Mouse (Mus musculus): Measurements from ENCODE around the gene 4931440F15Rik. TPM values are rescaled to one million over a fixed set of nuclear protein-coding genes. Genes with fewer than 3 reads are reported as not detected.

4931440F15Rik gene
- polyA plus RNA-seq, 1 experiment from 2014 or later: 0.04 TPM

DNA sequence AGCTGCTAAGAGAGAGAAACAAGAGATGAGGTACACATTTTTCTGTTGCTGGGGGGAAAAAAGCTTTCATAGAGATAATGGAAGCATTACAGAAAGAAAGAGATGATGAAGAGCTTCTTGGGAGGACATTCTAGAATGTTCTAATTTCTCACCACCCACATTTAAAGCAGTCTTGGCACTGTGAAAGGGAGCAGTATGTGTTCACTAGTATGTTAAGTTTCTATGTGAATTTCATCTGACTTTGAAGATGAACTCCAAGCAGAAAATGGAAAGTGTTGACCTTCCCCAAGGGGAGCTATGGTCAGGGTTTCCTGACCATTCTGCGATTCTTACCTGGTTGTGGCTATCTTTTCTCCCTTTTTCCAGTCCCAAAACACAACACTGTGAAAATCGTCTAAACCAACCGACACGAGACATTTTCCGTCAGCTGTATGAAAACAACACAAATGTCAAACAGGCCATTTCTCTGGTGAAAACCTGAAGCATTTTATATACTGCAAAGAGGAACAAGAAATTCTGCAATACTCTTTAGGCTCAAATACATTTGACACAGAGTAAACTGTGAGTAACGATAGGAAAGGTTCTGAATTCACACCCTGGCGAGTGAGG, 16.4 kb downstream of the 4931440F15Rik start:
- Histone ChIP-seq H3K27me3 (ENCODE audit: control insufficient read depth, insufficient read depth, low read length) (no peaks in the 10 kb centered on the region), H3K9ac (ENCODE audit: low read length) (no peak overlapping the region), H3K4me1 (ENCODE audit: control insufficient read depth, insufficient read depth, low read length) (no peaks in the 10 kb centered on the region; the same call in 1 of the 2 replicates), H3K4me3 (replicated peaks; ENCODE audit: low read length) (no peak overlapping the region), H3K9me3 (replicated peaks; ENCODE audit: control insufficient read depth, low read length) (no peaks in the 10 kb centered on the region), H3K4me2 (ENCODE audit: low read depth, low read length) (no peak overlapping the region), H3K27ac (ENCODE audit: low read length) (no peak overlapping the region), H3K36me3 (ENCODE audit: control insufficient read depth, insufficient read depth, low read length) (no peaks in the 10 kb centered on the region)
- WGBS: 67% methylated on average over 7 of the region's 7 CpGs
- no peak; the same call in 1 of the 2 replicates for ATAC-seq (ENCODE audit: insufficient read depth, low FRiP score)

DNA sequence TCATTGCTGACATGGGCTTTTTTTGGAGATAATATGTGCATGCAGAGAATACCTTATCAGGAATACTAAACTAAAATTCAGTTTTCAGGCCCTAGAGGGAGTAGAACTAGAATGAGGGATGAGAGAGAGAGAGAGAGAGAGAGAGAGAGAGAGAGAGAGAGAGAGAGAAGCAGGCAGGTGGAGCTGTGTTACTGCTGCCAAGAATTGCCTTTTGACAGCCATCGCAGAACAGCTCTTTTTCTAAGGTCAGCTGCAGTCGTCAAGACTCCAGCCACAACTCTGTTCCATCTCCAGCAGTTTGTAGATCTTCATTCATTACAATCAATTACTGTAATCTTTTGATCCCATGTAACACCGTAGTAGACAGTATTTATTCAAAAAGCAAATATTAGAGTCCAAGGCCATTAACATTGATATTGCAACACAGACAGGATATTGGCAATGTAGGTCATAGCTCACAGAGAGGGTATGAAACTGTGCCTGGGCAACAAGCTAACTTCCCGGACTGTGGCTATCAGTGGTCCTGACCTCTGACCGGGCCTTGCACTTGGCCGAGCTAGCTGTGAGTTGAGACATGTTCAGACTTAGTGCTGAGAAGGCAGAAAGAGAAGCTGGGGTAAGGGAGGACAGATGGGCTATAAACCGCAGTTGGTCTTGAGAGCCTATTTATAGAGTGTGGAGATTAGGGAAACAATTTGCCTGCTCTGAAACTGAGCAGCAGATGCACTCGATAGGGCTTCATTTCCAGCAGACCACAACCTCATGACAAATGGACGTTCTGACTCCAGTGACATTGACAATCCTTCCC, 17.1 kb downstream of the 4931440F15Rik start:
- Histone ChIP-seq H3K4me3 (replicated peaks; ENCODE audit: low read length) (no peak overlapping the region), H3K4me2 (ENCODE audit: low read depth, low read length) (no peak overlapping the region), H3K9me3 (replicated peaks; ENCODE audit: control insufficient read depth, low read length) (no peaks in the 10 kb centered on the region), H3K36me3 (ENCODE audit: control insufficient read depth, insufficient read depth, low read length) (no peaks in the 10 kb centered on the region), H3K4me1 (ENCODE audit: control insufficient read depth, insufficient read depth, low read length) (no peaks in the 10 kb centered on the region; the same call in 1 of the 2 replicates), H3K9ac (ENCODE audit: low read length) (no peak overlapping the region), H3K27me3 (ENCODE audit: control insufficient read depth, insufficient read depth, low read length) (no peaks in the 10 kb centered on the region), H3K27ac (ENCODE audit: low read length) (no peak overlapping the region)
- 27% methylated on average over 9 of the region's 9 CpGs for WGBS
- ATAC-seq (ENCODE audit: insufficient read depth, low FRiP score): peak; percentile 74

DNA sequence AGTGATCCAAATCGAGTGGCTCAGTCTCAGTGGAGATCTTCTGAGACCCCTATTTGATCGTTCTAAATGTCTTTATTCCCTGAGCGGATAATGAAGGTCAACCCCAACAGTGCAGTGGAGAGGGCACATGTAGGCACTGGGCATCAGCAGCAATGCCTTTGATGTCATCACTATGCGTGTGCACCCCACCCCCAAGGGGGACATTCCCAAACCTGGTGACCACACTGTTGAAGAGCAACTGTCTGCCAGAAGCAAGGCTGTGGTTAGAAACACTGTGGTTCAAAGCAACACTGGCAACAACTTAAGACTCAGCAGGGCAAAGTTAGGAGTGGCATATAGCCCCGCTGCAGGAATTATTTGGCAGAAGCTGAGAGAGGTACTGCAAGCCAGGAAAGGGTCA, 18.1 kb downstream of the 4931440F15Rik start:
- WGBS: 89% methylated on average over 5 of the region's 5 CpGs
- no peak overlapping the region for H3K9ac ChIP-seq (ENCODE audit: low read length)
- no peak overlapping the region for H3K4me3 ChIP-seq (replicated peaks; ENCODE audit: low read length)
- H3K27ac ChIP-seq (ENCODE audit: low read length): no peak overlapping the region
- H3K36me3 ChIP-seq (ENCODE audit: control insufficient read depth, insufficient read depth, low read length): no peaks in the 10 kb centered on the region
- no peaks in the 10 kb centered on the region; the same call in 1 of the 2 replicates for H3K4me1 ChIP-seq (ENCODE audit: control insufficient read depth, insufficient read depth, low read length)
- no peak overlapping the region for H3K4me2 ChIP-seq (ENCODE audit: low read depth, low read length)
- ATAC-seq (ENCODE audit: insufficient read depth, low FRiP score): no peak
- H3K27me3 ChIP-seq (ENCODE audit: control insufficient read depth, insufficient read depth, low read length): no peaks in the 10 kb centered on the region
- no peaks in the 10 kb centered on the region for H3K9me3 ChIP-seq (replicated peaks; ENCODE audit: control insufficient read depth, low read length)

DNA sequence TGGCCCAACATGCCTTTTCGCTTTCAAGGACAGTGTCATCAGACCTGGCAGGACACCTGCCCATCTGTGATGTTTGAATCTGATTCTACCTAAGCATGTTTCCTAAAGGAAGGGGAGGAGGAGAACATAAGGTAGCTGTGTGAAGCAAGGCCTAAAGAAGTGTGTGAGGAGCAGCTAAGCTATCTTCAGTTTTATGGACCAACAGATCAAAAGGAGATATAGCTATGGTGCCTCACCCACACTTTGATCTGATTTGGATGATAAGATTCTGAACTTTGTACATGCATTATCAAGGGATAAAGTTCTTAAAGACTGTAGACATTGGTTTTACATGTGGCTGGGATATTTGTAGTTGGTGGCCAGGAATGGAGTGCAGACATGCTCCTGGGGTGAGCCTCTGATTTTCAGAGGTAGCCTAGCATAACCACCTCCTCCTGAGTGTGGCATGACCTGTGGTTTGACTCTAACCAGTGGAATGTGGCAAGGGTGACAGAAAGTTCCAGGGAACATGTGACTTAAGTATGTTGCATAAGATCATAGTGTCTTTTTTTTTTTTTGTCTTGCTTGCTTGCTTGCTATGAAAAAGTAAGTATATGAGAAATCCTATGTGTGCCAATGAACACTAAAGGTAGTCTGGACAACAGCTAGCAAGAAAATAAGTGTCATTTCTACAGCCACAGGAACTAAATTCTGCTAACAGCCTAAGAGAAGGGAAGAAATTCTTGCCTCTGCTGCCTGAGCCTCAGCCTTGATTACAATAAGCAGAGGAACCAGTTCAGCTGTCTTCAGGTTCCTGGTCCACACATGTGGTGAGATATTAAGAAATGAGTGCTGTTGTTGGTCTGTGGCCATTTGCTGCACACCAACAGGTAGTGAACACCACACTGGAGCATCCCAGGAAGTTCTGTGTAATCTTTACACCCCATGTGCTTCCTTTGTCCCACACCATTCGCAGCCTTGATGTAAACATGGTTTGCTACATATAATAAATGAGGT, 23.7 kb downstream of the 4931440F15Rik start:
- 70% methylated on average over 2 of the region's 2 CpGs for WGBS
- Histone ChIP-seq H3K4me2 (ENCODE audit: low read depth, low read length) (no peak overlapping the region), H3K27ac (ENCODE audit: low read length) (no peak overlapping the region), H3K9ac (ENCODE audit: low read length) (no peak overlapping the region), H3K4me3 (replicated peaks; ENCODE audit: low read length) (no peak overlapping the region), H3K36me3 (ENCODE audit: control insufficient read depth, insufficient read depth, low read length) (no peaks in the 10 kb centered on the region), H3K4me1 (ENCODE audit: control insufficient read depth, insufficient read depth, low read length) (no peaks in the 10 kb centered on the region), H3K9me3 (replicated peaks; ENCODE audit: control insufficient read depth, low read length) (no peaks in the 10 kb centered on the region), H3K27me3 (ENCODE audit: control insufficient read depth, insufficient read depth, low read length) (no peaks in the 10 kb centered on the region)
- ATAC-seq (ENCODE audit: insufficient read depth, low FRiP score): no peak

DNA sequence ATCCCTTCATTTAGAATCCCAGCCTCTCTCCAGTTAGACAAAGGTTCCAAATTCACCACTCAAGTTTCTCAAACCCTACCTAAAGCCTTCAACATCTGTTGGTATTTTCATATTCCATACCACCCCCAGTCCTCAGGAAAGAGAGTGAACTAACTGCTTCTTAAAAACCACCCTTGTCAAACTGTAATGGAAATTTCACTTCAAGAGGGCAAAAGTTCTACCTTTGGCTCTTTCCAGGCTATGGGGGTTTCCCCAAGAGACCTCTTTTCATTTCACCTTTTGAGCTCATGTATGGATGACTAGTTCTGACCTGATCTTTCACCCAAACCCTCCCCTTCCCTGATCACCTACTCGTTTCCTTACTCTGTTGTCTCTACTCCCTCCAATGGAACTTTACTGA, 25.6 kb downstream of the 4931440F15Rik start:
- no peak overlapping the region for H3K27ac ChIP-seq (ENCODE audit: low read length)
- no peaks in the 10 kb centered on the region for H3K36me3 ChIP-seq (ENCODE audit: control insufficient read depth, insufficient read depth, low read length)
- ATAC-seq (ENCODE audit: insufficient read depth, low FRiP score): no peak
- H3K4me2 ChIP-seq (ENCODE audit: low read depth, low read length): no peak overlapping the region
- no peak overlapping the region for H3K9ac ChIP-seq (ENCODE audit: low read length)
- no peak overlapping the region for H3K4me3 ChIP-seq (replicated peaks; ENCODE audit: low read length)
- H3K4me1 ChIP-seq (ENCODE audit: control insufficient read depth, insufficient read depth, low read length): no peaks in the 10 kb centered on the region
- no peaks in the 10 kb centered on the region for H3K27me3 ChIP-seq (ENCODE audit: control insufficient read depth, insufficient read depth, low read length)
- H3K9me3 ChIP-seq (replicated peaks; ENCODE audit: control insufficient read depth, low read length): no peaks in the 10 kb centered on the region
- 65% methylated on average over 1 of the region's 1 CpGs for WGBS

DNA sequence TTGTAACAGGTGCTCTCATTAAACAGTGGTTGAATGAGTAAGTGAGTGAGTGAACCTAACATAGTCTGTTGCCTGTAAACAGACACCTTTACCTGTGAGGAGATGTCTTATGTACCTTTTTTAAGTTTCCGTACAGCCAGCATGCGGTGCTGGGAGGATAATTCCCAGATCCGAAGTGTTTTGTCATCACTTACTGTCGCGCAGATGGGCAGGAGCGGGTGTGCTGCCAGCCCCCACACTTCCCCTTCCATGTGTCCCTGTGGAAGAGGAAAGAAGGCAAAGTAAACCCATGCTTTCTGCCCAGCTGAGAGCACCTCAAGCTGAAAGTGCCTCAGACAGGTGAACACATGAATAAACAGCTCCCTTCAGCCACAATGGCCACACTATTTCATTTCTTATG, 30.4 kb downstream of the 4931440F15Rik start:
- 92% methylated on average over 6 of the region's 6 CpGs for WGBS

DNA sequence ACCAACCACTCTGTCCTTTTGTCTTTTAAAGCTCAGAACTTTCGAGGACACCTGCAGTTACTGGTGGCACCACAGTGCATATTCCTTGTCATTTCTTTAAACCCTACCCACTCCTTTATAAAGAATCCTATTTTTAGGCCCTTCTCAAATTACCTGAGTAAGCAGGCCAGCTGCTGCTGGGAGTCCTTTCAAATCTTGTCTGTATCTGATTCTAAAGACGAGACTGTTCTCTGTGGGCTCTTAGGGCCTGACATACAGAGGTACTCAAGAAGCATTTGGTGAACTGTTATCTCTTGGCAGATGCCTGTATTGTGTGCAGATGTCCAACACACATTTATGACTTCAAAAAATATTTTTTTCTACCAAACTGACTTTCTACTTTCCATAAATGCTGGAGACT, 31.0 kb downstream of the 4931440F15Rik start:
- WGBS: 40% methylated on average over 2 of the region's 2 CpGs

More for the DNA sequence above, 30.4 kb downstream of the 4931440F15Rik start:
- no peak overlapping the region for H3K27ac ChIP-seq (ENCODE audit: low read length)
- H3K9ac ChIP-seq (ENCODE audit: low read length): no peak overlapping the region
- H3K4me1 ChIP-seq (ENCODE audit: control insufficient read depth, insufficient read depth, low read length): no peaks in the 10 kb centered on the region
- no peak overlapping the region for H3K4me2 ChIP-seq (ENCODE audit: low read depth, low read length)
- no peak for ATAC-seq (ENCODE audit: insufficient read depth, low FRiP score)
- H3K9me3 ChIP-seq (replicated peaks; ENCODE audit: control insufficient read depth, low read length): no peaks in the 10 kb centered on the region
- H3K27me3 ChIP-seq (ENCODE audit: control insufficient read depth, insufficient read depth, low read length): no peaks in the 10 kb centered on the region
- no peak overlapping the region for H3K4me3 ChIP-seq (replicated peaks; ENCODE audit: low read length)
- H3K36me3 ChIP-seq (ENCODE audit: control insufficient read depth, insufficient read depth, low read length): no peaks in the 10 kb centered on the region

DNA sequence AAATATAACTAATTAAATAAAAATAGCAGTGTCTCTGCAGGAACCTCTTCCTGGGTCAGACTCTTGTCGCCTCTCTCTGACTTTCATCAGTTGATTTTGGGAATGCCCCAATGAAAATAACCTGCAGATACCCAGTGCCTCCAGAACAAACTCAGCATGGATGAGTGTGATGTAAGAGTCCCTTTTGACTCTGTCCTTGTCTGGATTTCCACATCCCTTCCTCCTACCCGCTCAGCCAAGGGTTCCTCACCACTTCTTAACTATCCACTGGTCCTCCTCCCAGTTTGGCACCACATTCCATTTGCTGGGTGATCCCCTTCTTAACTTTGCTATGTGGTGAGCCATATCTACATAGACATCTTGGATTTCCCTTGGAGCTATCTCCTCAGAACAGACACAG, 34.7 kb downstream of the 4931440F15Rik start:
- Histone ChIP-seq H3K36me3 (ENCODE audit: control insufficient read depth, insufficient read depth, low read length) (no peaks in the 10 kb centered on the region), H3K27ac (ENCODE audit: low read length) (no peak overlapping the region), H3K4me3 (replicated peaks; ENCODE audit: low read length) (no peak overlapping the region), H3K9ac (ENCODE audit: low read length) (no peak overlapping the region), H3K4me1 (ENCODE audit: control insufficient read depth, insufficient read depth, low read length) (no peaks in the 10 kb centered on the region), H3K9me3 (replicated peaks; ENCODE audit: control insufficient read depth, low read length) (no peaks in the 10 kb centered on the region), H3K4me2 (ENCODE audit: low read depth, low read length) (no peak overlapping the region), H3K27me3 (ENCODE audit: control insufficient read depth, insufficient read depth, low read length) (no peaks in the 10 kb centered on the region)
- WGBS: 89% methylated on average over 2 of the region's 2 CpGs
- no peak for ATAC-seq (ENCODE audit: insufficient read depth, low FRiP score)

More for the DNA sequence above, 31.0 kb downstream of the 4931440F15Rik start:
- no peak overlapping the region for H3K27ac ChIP-seq (ENCODE audit: low read length)
- ATAC-seq (ENCODE audit: insufficient read depth, low FRiP score): no peak
- no peak overlapping the region for H3K4me3 ChIP-seq (replicated peaks; ENCODE audit: low read length)
- H3K36me3 ChIP-seq (ENCODE audit: control insufficient read depth, insufficient read depth, low read length): no peaks in the 10 kb centered on the region
- H3K9ac ChIP-seq (ENCODE audit: low read length): no peak overlapping the region
- no peaks in the 10 kb centered on the region for H3K9me3 ChIP-seq (replicated peaks; ENCODE audit: control insufficient read depth, low read length)
- no peaks in the 10 kb centered on the region for H3K27me3 ChIP-seq (ENCODE audit: control insufficient read depth, insufficient read depth, low read length)
- no peaks in the 10 kb centered on the region for H3K4me1 ChIP-seq (ENCODE audit: control insufficient read depth, insufficient read depth, low read length)
- no peak overlapping the region for H3K4me2 ChIP-seq (ENCODE audit: low read depth, low read length)
